Mouse (Mus musculus) intestine, embryonic 14.5 days (tissue): ENCODE results near the gene Dock8. TPM values are rescaled to one million over a fixed set of nuclear protein-coding genes. Genes with fewer than 3 reads are reported as not detected.
A peak's percentile ranks its signal among the peaks of the same experiment; 100 is the strongest.

Experiments used
- ATAC-seq: fragments of 200-750 bp; cut with Nextera tagmentation; replicated peaks from 2 replicates; pipeline ENCODE4 v1.8.0; 2017; ENCODE audit warnings: low read depth, moderate number of reproducible peaks, moderate TSS enrichment, moderate library complexity; ENCODE audit not compliant: low FRiP score, low TSS enrichment
- DNase-seq: peaks from one replicate; pipeline ENCODE4 v3.0.0-alpha.2; 2018; ENCODE audit warnings: low spot score
- H3K27ac ChIP-seq: fragments of 300-500 bp; sonication (generic); 2 replicates; pipeline ENCODE4 v1.5.1; 2014; ENCODE audit warnings: low read depth, mild to moderate bottlenecking, control low read depth
- H3K27me3 ChIP-seq: fragments of 300-500 bp; sonication (generic); replicated peaks from 2 replicates; pipeline ENCODE4 v1.6.1; 2014; ENCODE audit warnings: low read length, control low read depth; ENCODE audit not compliant: control insufficient read depth, insufficient read depth
- H3K36me3 ChIP-seq: fragments of 300-500 bp; sonication (generic); 2 replicates; pipeline ENCODE4 v1.6.1; 2014; ENCODE audit warnings: low read length, control low read depth; ENCODE audit not compliant: control insufficient read depth, insufficient read depth
- H3K4me1 ChIP-seq: fragments of 300-500 bp; sonication (generic); replicated peaks from 2 replicates; pipeline ENCODE4 v1.6.1; 2014; ENCODE audit warnings: low read length, control low read depth, mixed read lengths; ENCODE audit not compliant: control insufficient read depth, insufficient read depth
- H3K4me2 ChIP-seq: fragments of 300-500 bp; sonication (generic); 2 replicates; pipeline ENCODE4 v1.6.1; 2014; ENCODE audit warnings: low read length
- H3K4me3 ChIP-seq: fragments of 300-500 bp; sonication (generic); 2 replicates; pipeline ENCODE4 v1.5.1; 2014; ENCODE audit warnings: low read depth, low read length, control low read depth, mixed read lengths
- H3K9ac ChIP-seq: fragments of 300-500 bp; sonication (generic); 2 replicates; pipeline ENCODE4 v1.6.1; 2014; ENCODE audit warnings: mild to moderate bottlenecking, low read length
- H3K9me3 ChIP-seq: fragments of 300-500 bp; sonication (generic); 2 replicates; pipeline ENCODE4 v1.6.1; 2016; ENCODE audit warnings: low read length, control low read depth; ENCODE audit not compliant: control insufficient read depth
- WGBS: fragments of 180-500 bp; shearing (Covaris S2); extraction: QIAGEN DNeasy Blood & Tissue Kit; methylation state at CpG from one replicate; pipeline ENCODE4 v1.1.7; 2014; 5-methylcytosine and 5-hydroxymethylcytosine counted together
- polyA plus RNA-seq: library from polyadenylated mRNA; unstranded; fragments of >200 nt; fragmentation: Nextera tagmentation; extraction: Ambion mirVana; gene quantifications from 2 replicates; pipeline ENCODE4 v1.2.1, GENCODE M21; 2014

The Dock8 gene
- polyA plus RNA-seq, 1 experiment from 2014 or later: 4.5 TPM

DNA sequence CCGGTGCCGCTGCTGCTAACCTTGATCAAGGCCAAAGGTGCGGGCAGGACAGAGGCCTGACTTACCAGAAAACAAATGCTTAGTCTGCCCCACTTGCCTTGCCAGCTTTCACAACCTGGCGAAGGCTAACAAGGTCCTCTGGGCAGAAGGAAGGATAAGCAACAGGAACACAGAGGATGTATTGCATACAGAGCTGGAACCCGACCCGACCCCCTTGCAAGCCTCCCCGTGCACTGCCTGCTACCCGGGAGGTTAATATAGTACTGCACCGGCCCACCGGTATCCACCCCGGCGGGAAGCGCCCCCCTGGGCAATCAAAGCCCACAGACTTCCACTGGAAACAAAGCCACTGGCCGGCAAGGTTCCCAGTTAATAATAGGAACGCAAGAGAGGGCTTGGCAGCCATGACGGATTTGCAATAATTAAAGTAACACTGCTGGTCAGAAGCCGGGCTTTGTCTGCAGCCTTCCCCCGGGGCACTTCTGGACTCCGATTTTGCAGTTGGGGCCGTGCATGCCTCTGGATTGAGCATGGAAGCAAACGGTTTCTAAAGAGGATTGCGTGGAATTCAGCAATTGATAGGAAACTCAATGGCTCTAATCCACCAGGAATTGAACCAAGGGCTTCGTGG, 208.5 kb downstream of the Dock8 start:
- Histone ChIP-seq H3K4me3 (no peak overlapping the region), H3K27ac (no peak overlapping the region), H3K9me3 (no peaks in the 10 kb centered on the region), H3K9ac (no peak overlapping the region), H3K27me3 (no peaks in the 10 kb centered on the region), H3K36me3 (no peaks in the 10 kb centered on the region), H3K4me2 (peak overlapping the region; percentile 16; the same call in 1 of the 2 replicates), H3K4me1 (0 out of 2 replicates have a peak, but pooled peaks cover 5% of the 10 kb centered on the region)
- WGBS: 26% methylated on average over 23 of the region's 23 CpGs
- DNase-seq: no peak
- no peak for ATAC-seq

DNA sequence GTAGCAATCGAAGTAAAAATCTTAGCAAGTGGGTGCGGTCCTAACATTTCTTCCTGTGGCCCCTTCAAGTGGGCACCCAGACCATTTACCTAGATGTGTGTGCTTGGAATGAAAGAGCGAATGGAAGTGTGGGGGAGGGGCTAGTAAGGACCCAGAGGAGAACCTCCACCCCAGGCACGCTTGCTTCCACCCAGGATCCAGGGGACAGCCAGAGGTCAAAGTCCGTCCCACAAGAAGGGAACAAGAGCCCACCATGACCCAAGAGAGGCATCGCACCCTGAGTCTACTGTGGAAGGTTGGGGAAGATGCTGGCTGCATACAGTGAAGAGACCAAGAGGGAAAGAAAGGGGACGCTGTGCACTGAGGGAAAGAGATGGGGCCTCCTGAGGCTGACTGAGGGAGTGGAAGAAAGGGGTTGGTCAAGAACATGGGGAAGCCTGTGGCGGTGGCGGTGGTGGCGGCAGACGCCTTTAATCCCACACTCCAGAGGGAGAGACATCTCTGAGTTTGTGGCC, 209.3 kb downstream of the Dock8 start:
- Histone ChIP-seq H3K27me3 (no peaks in the 10 kb centered on the region), H3K4me1 (0 out of 2 replicates have a peak, but pooled peaks cover 5% of the 10 kb centered on the region), H3K9ac (no peak overlapping the region), H3K27ac (no peak overlapping the region), H3K36me3 (no peaks in the 10 kb centered on the region), H3K4me2 (no peak overlapping the region), H3K4me3 (no peak overlapping the region), H3K9me3 (no peaks in the 10 kb centered on the region)
- 83% methylated on average over 11 of the region's 11 CpGs for WGBS
- no peak for ATAC-seq
- DNase-seq: no peak

DNA sequence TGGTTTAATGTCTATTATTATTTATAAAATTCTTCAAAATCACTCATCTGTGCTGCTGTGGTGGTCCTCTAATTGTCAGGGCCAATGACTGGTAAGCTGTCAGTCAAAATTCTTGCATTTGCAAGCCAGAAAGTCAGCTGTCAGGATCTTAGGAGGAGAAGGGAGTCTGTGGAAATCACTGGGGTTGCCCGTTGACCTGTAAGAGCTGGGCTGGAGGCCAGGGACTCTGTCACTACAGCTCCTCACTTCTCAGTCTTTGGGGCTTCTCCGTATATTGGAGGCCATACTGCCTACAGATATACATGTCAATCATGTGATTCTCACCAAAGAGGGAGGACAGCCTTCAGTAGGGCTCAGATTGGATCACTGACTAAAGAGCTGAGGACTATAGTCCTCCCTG, 221.3 kb downstream of the Dock8 start:
- no peak overlapping the region for H3K4me3 ChIP-seq
- 70% methylated on average over 2 of the region's 2 CpGs for WGBS
- no peak overlapping the region for H3K27ac ChIP-seq
- no peaks in the 10 kb centered on the region for H3K27me3 ChIP-seq
- H3K9ac ChIP-seq: no peak overlapping the region
- H3K4me2 ChIP-seq: no peak overlapping the region
- H3K4me1 ChIP-seq: no peaks in the 10 kb centered on the region
- DNase-seq (no peak), ATAC-seq (no peak)
- no peaks in the 10 kb centered on the region for H3K9me3 ChIP-seq
- H3K36me3 ChIP-seq: no peaks in the 10 kb centered on the region

DNA sequence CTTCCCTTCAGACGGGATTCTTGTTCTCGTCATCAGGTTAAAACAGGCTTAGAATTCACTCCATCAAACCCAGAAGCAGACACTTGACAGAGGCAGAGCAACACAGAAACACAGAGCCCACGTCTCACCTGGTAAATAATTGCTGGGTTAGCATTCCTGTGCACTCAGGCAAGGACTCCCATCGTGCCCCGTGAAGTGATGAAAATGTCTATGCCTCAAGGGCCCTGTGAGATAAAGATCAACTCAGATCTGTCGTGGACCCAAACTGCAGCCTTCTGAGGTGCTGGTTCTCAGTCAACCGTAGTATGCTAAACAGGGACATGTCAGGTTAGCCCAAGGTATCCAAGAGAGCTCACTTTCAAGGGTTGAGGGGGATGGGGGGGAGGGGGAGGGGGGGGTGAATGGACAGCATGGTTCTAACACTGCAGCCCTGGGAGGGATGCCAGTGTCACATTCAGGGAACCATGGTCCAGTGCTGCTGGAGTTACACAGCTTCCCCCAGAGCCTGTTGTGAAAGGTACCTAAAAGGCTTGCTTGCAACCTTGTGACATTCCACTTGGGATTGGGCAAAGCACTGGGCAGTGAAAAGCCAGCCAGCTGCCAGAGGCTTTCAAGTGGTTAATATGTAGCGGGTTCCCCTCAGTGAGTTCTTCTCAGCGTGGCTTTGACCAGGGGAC, 222.8 kb downstream of the Dock8 start:
- Histone ChIP-seq H3K36me3 (no peaks in the 10 kb centered on the region), H3K27ac (no peak overlapping the region), H3K4me1 (no peaks in the 10 kb centered on the region), H3K9ac (no peak overlapping the region), H3K9me3 (no peaks in the 10 kb centered on the region), H3K4me2 (no peak overlapping the region), H3K27me3 (no peaks in the 10 kb centered on the region), H3K4me3 (no peak overlapping the region)
- 56% methylated on average over 9 of the region's 9 CpGs for WGBS
- ATAC-seq (no peak), DNase-seq (no peak)

DNA sequence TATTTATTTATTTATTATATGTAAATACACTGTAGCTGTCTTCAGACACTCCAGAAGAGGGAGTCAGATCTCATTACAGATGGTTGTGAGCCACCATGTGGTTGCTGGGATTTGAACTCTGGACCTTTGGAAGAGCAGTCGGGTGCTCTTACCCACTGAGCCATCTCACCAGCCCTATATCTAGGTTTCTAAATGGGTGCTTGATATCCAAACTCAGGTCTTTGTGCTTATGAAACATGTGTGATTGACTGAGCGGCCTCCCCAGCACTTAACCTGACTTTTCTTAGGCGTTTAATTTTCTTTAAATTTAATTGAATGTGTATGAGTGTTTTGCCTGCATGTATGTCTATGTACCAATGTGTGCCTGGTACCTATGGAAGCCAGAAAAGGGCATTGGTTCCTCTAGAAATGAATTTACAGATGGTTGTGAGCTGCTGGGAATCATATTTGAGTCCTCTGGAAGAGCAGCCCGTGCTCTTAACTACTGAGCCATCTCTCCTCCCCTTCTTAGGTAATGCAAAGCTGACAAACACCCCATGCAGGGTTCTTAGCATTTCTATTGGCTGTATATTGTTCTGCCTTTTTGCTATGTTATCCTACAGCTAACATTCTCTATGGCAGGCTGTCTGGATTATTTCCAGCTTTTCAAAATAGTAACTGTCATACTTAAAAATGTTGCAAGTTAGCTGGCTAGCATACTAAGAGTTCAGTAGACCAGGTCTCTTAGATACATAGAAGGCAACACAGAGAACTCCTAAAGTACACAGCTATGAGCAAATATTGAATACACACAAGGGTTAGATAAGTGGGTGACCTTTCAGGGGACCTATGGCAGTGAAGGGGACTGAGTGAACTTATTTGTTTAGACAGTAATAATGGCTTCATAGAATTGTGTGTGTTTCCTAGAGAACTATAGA, 231.0 kb downstream of the Dock8 start:
- no peaks in the 10 kb centered on the region for H3K36me3 ChIP-seq
- H3K27ac ChIP-seq: no peak overlapping the region
- WGBS: 72% methylated on average over 4 of the region's 4 CpGs
- H3K27me3 ChIP-seq: peaks cover 2% of the 10 kb centered on the region; the same call in 1 of the 2 replicates
- no peak for DNase-seq
- no peak overlapping the region for H3K9ac ChIP-seq
- ATAC-seq: no peak
- H3K4me3 ChIP-seq: no peak overlapping the region
- no peaks in the 10 kb centered on the region for H3K4me1 ChIP-seq
- no peaks in the 10 kb centered on the region for H3K9me3 ChIP-seq
- H3K4me2 ChIP-seq: no peak overlapping the region

DNA sequence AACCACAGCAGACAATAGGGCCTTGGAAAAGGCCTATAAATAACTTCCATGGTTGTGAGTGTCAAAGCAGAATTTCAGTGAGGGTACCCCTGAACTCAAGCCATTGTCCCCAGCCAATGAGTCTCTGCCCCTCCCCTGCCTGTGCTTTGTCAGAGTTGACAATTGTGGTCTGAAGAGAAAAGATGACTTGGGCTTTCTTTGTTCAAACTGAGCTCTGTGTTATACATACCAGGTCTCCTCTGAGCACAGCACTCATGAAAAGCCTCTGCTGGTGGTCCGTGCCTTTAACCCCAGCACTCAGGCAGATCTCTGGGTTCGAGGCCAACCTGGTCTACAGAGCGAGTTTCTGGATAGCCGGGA, 231.6 kb downstream of the Dock8 start:
- 60% methylated on average over 4 of the region's 4 CpGs for WGBS

DNA sequence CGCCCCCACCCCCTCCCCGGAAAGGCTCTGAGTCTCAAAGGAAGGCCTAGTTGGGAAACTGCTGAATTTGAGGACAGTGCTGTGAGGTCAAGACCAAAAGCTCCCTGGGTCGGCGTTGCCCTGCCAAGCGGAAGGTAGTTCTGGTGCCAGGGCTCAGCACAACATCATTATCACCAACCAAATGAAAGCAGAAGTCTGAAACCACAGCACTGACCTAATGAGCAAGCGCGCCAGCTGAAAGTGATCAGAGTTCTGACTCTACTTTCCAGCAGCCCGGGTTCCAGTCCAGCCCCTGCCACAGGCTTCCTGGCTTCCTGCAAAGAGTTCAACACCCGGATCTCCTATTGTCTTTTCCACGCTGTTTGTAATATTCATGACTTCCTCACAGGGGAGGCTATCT, 232.7 kb downstream of the Dock8 start:
- Histone ChIP-seq H3K36me3 (no peaks in the 10 kb centered on the region), H3K27ac (no peak overlapping the region), H3K4me3 (no peak overlapping the region), H3K4me2 (no peak overlapping the region), H3K9me3 (no peaks in the 10 kb centered on the region), H3K9ac (no peak overlapping the region), H3K27me3 (peaks cover 4% of the 10 kb centered on the region; the same call in 1 of the 2 replicates), H3K4me1 (no peaks in the 10 kb centered on the region)
- WGBS: 64% methylated on average over 10 of the region's 10 CpGs
- no peak for ATAC-seq
- no peak for DNase-seq

More for the DNA sequence above, 231.6 kb downstream of the Dock8 start:
- ATAC-seq: no peak
- Histone ChIP-seq H3K36me3 (no peaks in the 10 kb centered on the region), H3K9ac (no peak overlapping the region), H3K4me3 (no peak overlapping the region), H3K27ac (no peak overlapping the region), H3K9me3 (no peaks in the 10 kb centered on the region), H3K4me2 (no peak overlapping the region), H3K27me3 (peaks cover 4% of the 10 kb centered on the region; the same call in 1 of the 2 replicates), H3K4me1 (no peaks in the 10 kb centered on the region)
- DNase-seq: no peak
